Mouse (Mus musculus): ENCODE data around the gene Ube2u. TPM values are rescaled to one million over a fixed set of nuclear protein-coding genes. Genes with fewer than 3 reads are reported as not detected.

Gene Ube2u
- total RNA-seq, 2 experiments from 2014 or later, result not detected

GRCm38 (mm10) chr4:100537898-100538297 is 59.2 kb downstream of the Ube2u start:
- peak in 1 of 2 experiments; percentile 24 for DNase-seq
- intact Hi-C loops (cut with DNase I), result loop anchor here (1.0 to 10.0 kb wide), 4 partner anchors 131 to 530 kb away; no protein-coding TSS in a partner anchor

GRCm38 (mm10) chr4:100539483-100539882 is 60.8 kb downstream of the Ube2u start:
- intact Hi-C loops (cut with DNase I), result loop anchor here (5.0 to 10.0 kb wide), 2 partner anchors 132 to 325 kb away; no protein-coding TSS in a partner anchor
- DNase-seq, result no peak

GRCm38 (mm10) chr4:100547905-100548304 is 69.3 kb downstream of the Ube2u start:
- peak in 1 of 2 experiments; percentile 8 for DNase-seq
- intact Hi-C loops (cut with DNase I), result no loop called here

GRCm38 (mm10) chr4:100553296-100553695 is 74.6 kb downstream of the Ube2u start:
- intact Hi-C loops (cut with DNase I), result no loop called here
- DNase-seq, result no peak

GRCm38 (mm10) chr4:100588236-100589206 is 109.9 kb downstream of the Ube2u start:
- DNase-seq, result peak; percentile 63 to 69

GRCm38 (mm10) chr4:100595771-100596170 is 117.1 kb downstream of the Ube2u start:
- intact Hi-C loops (cut with DNase I), result no loop called here
- DNase-seq, result no peak

More at GRCm38 (mm10) chr4:100588236-100589206, 109.9 kb downstream of the Ube2u start:
- intact Hi-C loops (cut with DNase I), result loop anchor here (1.0 to 2.0 kb wide), 3 partner anchors 140 to 558 kb away; no protein-coding TSS in a partner anchor

- no peak for DNase-seq
- intact Hi-C loops (cut with DNase I), result no loop called here
Observed at GRCm38 (mm10) chr4:100596630-100597029, 118.0 kb downstream of the Ube2u start.

GRCm38 (mm10) chr4:100597049-100597448 is 118.4 kb downstream of the Ube2u start:
- no peak for DNase-seq
- intact Hi-C loops (cut with DNase I), result no loop called here

All from heart, postnatal 36 days (tissue).